Mouse (Mus musculus): Measurements from ENCODE around the gene Patj. TPM values are rescaled to one million over a fixed set of nuclear protein-coding genes. Genes with fewer than 3 reads are reported as not detected.

Patj gene
- polyA plus RNA-seq, 1 experiment from 2014 or later: 20.0 TPM

GRCm38 (mm10) chr4:98452725-98453124 is 57.1 kb downstream of the Patj start:
- H3K27ac ChIP-seq: no peak overlapping the region
- DNase-seq (ENCODE audit: low spot score): no peak
- no peaks in the 10 kb centered on the region for H3K27me3 ChIP-seq (ENCODE audit: low read depth, poor library complexity, severe bottlenecking)
- 98% methylated on average over 2 of the region's 2 CpGs for WGBS
- H3K9me3 ChIP-seq (replicated peaks): no peaks in the 10 kb centered on the region
- H3K36me3 ChIP-seq: peaks cover 3% of the 10 kb centered on the region; the same call in 1 of the 2 replicates
- H3K4me3 ChIP-seq: no peak overlapping the region
- H3K4me1 ChIP-seq: peaks cover 22% of the 10 kb centered on the region

DNA sequence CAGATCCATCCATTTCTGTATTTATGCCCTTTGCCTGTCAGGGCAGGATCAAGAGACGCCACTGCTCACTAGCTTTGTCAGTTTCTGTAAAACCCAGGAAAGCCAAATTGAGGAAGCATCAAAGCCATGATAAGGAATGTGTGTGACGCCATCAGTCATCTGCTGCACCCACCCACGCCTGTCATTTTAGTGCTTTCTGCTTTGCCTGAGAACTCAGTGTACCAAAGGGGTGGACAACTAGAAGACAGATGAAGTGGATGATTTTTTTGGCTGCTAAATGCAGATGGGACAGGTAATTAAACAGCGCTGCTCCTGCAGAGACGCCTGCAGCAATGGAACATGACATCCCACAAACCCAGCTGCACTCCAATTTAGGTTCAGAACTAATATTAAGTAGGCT is 57.6 kb downstream of the Patj start:
- no peak overlapping the region for H3K27ac ChIP-seq
- no peaks in the 10 kb centered on the region for H3K27me3 ChIP-seq (ENCODE audit: low read depth, poor library complexity, severe bottlenecking)
- WGBS: 80% methylated on average over 5 of the region's 5 CpGs
- H3K4me3 ChIP-seq: no peak overlapping the region
- DNase-seq (ENCODE audit: low spot score): no peak
- peaks cover 3% of the 10 kb centered on the region; the same call in 1 of the 2 replicates for H3K36me3 ChIP-seq
- no peaks in the 10 kb centered on the region for H3K9me3 ChIP-seq (replicated peaks)
- H3K4me1 ChIP-seq: peaks cover 22% of the 10 kb centered on the region

GRCm38 (mm10) chr4:98455352-98455751 is 59.8 kb downstream of the Patj start:
- Histone ChIP-seq H3K4me1 (peaks cover 15% of the 10 kb centered on the region), H3K36me3 (peaks cover 3% of the 10 kb centered on the region; the same call in 1 of the 2 replicates)

DNA sequence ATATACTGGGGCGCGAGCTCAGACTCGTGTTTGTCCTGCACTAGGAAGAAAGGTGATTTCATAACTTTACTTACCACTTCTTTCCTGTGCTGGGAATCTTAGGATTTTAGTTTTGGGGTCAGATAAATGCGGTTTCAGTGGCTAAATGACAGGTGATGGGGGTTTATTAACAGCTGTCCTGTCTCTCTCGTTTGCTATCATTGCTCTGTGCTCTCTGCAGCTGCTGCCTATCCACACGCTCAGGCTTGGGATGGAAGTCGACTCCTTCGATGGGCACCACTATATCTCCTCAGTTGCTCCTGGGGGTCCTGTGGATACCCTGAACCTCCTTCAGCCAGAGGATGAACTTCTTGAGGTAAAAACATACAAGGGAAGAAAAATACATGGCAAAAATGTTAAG is 60.3 kb downstream of the Patj start:
- H3K36me3 ChIP-seq: peaks cover 3% of the 10 kb centered on the region; the same call in 1 of the 2 replicates
- H3K4me1 ChIP-seq: peaks cover 9% of the 10 kb centered on the region
- H3K27ac ChIP-seq: no peak overlapping the region
- H3K27me3 ChIP-seq (ENCODE audit: low read depth, poor library complexity, severe bottlenecking): no peaks in the 10 kb centered on the region
- DNase-seq (ENCODE audit: low spot score): no peak
- H3K9me3 ChIP-seq (replicated peaks): no peaks in the 10 kb centered on the region
- 90% methylated on average over 8 of the region's 8 CpGs for WGBS
- no peak overlapping the region for H3K4me3 ChIP-seq

More at GRCm38 (mm10) chr4:98455352-98455751, 59.8 kb downstream of the Patj start:
- no peaks in the 10 kb centered on the region for H3K27me3 ChIP-seq (ENCODE audit: low read depth, poor library complexity, severe bottlenecking)
- no peak overlapping the region for H3K27ac ChIP-seq
- H3K9me3 ChIP-seq (replicated peaks): no peaks in the 10 kb centered on the region
- no peak overlapping the region for H3K4me3 ChIP-seq
- 93% methylated on average over 2 of the region's 2 CpGs for WGBS
- DNase-seq (ENCODE audit: low spot score): no peak

DNA sequence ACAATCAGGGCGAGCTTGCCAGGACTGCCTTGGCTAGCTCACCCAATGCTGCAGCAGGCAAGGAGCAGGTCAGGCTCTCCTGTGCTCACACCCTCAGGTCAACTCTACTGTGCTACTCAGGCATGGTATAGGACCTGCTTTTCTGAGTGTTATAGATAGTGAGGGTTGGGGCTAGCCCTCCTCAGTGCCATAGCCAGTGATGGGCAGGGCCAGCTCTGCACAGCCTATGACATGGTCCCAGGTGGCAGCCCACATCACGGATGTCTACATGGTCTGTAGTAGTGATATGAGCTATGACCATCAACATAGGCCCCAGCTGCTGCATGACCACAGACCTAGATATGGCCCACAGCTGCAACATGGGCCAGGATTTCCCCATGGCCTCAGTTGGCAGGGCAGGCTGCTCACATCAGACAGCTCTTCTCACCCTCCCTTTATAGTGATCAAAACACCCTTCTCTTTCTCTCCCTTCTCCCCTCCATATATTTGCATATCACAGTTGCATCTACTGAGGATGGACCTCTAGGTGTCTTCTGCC is 66.3 kb downstream of the Patj start:
- peaks cover 11% of the 10 kb centered on the region; the same call in 1 of the 2 replicates for H3K36me3 ChIP-seq
- no peaks in the 10 kb centered on the region for H3K27me3 ChIP-seq (ENCODE audit: low read depth, poor library complexity, severe bottlenecking)
- no peaks in the 10 kb centered on the region for H3K4me1 ChIP-seq
- no peak for DNase-seq (ENCODE audit: low spot score)
- H3K4me3 ChIP-seq: no peak overlapping the region
- 96% methylated on average over 2 of the region's 2 CpGs for WGBS
- no peaks in the 10 kb centered on the region for H3K9me3 ChIP-seq (replicated peaks)
- no peak overlapping the region for H3K27ac ChIP-seq

- WGBS: 98% methylated on average over 1 of the region's 1 CpGs
- H3K4me3 ChIP-seq: no peak overlapping the region
- no peaks in the 10 kb centered on the region for H3K4me1 ChIP-seq
- H3K9me3 ChIP-seq (replicated peaks): no peaks in the 10 kb centered on the region
- H3K27me3 ChIP-seq (ENCODE audit: low read depth, poor library complexity, severe bottlenecking): no peaks in the 10 kb centered on the region
- no peak overlapping the region for H3K27ac ChIP-seq
- no peak for DNase-seq (ENCODE audit: low spot score)
- H3K36me3 ChIP-seq: peaks cover 11% of the 10 kb centered on the region; the same call in 1 of the 2 replicates
Observed at GRCm38 (mm10) chr4:98465476-98465875, 69.9 kb downstream of the Patj start.

DNA sequence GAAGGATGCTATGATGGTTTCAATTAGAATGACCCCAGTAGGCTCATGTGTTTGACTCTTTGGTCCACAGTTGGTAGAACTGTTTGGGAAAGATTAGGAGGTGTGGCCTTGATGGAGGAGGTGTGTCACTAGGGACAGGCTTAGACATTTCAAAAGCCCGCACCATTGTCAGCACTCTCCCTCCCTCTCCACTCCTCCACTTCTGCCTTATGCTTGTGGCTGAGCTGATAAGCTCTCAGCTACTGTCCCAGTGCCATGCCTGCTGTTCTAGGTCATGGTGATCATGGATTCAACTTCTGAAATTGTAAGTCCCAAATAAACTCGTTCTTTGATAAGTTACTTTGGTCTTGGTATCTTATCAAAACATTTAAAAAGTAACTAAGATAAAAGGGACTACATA is 70.3 kb downstream of the Patj start:
- Histone ChIP-seq H3K4me3 (no peak overlapping the region), H3K9me3 (replicated peaks) (no peaks in the 10 kb centered on the region), H3K27me3 (ENCODE audit: low read depth, poor library complexity, severe bottlenecking) (no peaks in the 10 kb centered on the region), H3K4me1 (no peaks in the 10 kb centered on the region), H3K36me3 (peaks cover 11% of the 10 kb centered on the region; the same call in 1 of the 2 replicates), H3K27ac (no peak overlapping the region)
- no peak for DNase-seq (ENCODE audit: low spot score)
- 90% methylated on average over 2 of the region's 2 CpGs for WGBS

DNA sequence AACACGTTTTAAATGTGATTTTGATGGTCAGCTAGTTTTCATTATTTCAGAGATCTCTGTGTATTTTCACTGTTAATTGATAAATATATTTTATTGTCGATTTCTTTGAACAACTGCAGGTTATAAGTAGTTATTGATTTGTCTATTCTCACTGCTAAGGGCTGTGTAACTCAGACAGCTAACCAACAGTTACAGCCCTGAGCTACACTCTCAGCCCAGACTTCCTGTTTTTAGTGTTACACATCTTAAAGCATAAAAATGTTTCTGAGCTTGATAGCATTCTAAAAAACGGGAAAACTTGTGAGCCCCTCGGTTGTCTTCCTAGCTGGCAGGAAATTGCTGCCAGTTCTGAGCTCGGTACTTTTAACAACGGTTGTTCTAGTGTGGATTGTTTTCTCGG is 75.8 kb downstream of the Patj start:
- Histone ChIP-seq H3K9me3 (replicated peaks) (no peaks in the 10 kb centered on the region), H3K4me1 (0 out of 2 replicates have a peak, but pooled peaks cover 3% of the 10 kb centered on the region), H3K4me3 (no peak overlapping the region), H3K36me3 (no peaks in the 10 kb centered on the region), H3K27me3 (ENCODE audit: low read depth, poor library complexity, severe bottlenecking) (no peaks in the 10 kb centered on the region), H3K27ac (no peak overlapping the region)
- 78% methylated on average over 7 of the region's 7 CpGs for WGBS
- DNase-seq (ENCODE audit: low spot score): no peak

DNA sequence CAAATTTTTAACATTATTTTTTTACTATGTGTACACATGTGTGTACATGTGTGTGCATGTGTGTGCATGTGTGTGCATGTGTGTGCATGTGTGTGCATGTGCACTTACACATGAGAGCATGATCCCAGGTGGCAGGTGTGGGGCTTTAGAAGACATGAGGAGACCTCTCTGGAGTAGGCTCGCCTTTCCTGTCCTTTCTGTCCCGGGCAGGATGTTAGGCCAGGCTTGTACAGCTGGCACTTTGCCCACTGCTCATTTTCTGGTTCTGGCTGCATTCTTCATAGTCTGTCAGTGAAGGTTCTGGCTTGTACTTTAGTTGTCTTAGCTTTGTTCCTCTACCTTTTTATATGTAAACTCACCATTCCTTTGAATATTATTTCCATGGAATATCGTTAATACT is 77.9 kb downstream of the Patj start:
- Histone ChIP-seq H3K27me3 (ENCODE audit: low read depth, poor library complexity, severe bottlenecking) (no peaks in the 10 kb centered on the region), H3K4me1 (peaks cover 12% of the 10 kb centered on the region), H3K4me3 (no peak overlapping the region), H3K27ac (no peak overlapping the region), H3K9me3 (replicated peaks) (no peaks in the 10 kb centered on the region), H3K36me3 (no peaks in the 10 kb centered on the region)
- 86% methylated on average over 3 of the region's 3 CpGs for WGBS
- DNase-seq (ENCODE audit: low spot score): no peak

DNA sequence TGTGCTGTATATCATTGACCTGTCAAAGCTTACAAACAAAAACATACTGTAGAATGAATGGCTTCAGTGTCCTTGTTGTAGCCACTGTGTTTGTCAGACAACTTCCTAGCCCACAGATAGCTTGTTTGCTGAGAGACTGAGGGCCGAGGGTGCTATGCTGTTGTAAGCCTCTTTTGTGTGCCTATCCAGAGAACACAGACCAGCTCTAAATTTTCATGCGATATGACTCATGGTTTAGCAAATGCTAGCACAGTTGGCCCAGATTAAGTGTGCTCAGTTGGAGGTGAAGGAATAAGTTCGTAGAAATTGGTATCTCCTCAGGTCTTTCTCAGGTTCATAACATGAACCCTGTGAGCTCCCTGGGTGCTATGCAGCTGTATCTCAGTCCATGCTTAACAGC is 82.4 kb downstream of the Patj start:
- H3K27ac ChIP-seq: no peak overlapping the region
- WGBS: 81% methylated on average over 3 of the region's 3 CpGs
- no peak overlapping the region for H3K4me3 ChIP-seq

GRCm38 (mm10) chr4:98486475-98486874 is 90.9 kb downstream of the Patj start:
- Histone ChIP-seq H3K4me1 (no peaks in the 10 kb centered on the region), H3K9me3 (replicated peaks) (no peaks in the 10 kb centered on the region), H3K4me3 (no peak overlapping the region), H3K27ac (no peak overlapping the region), H3K27me3 (ENCODE audit: low read depth, poor library complexity, severe bottlenecking) (no peaks in the 10 kb centered on the region), H3K36me3 (no peaks in the 10 kb centered on the region)
- no peak for DNase-seq (ENCODE audit: low spot score)
- WGBS: 86% methylated on average over 3 of the region's 3 CpGs

More for the DNA sequence above, 82.4 kb downstream of the Patj start:
- H3K36me3 ChIP-seq: no peaks in the 10 kb centered on the region
- no peak for DNase-seq (ENCODE audit: low spot score)
- H3K9me3 ChIP-seq (replicated peaks): no peaks in the 10 kb centered on the region
- H3K4me1 ChIP-seq: peaks cover 26% of the 10 kb centered on the region
- H3K27me3 ChIP-seq (ENCODE audit: low read depth, poor library complexity, severe bottlenecking): no peaks in the 10 kb centered on the region

DNA sequence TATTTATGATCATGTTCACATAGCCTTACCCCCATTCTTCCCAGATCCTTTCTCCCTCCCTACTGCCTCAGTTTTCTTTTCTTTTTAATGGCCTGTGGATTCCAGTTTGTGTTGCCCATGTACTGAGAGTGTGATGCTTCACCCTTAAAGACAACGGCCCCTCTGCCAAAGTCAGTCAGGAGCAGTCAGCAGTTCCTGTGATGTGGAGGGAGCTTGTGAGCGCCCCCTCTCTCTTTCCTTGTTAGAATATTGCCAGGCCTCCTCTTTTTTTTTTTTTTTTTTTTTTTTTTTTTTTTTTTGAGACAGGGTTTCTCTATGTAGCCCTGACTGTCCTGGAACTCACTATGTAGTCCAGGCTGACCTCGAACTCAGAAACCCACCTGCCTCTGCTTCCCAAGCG is 91.3 kb downstream of the Patj start:
- no peak overlapping the region for H3K4me3 ChIP-seq
- 86% methylated on average over 4 of the region's 4 CpGs for WGBS
- H3K9me3 ChIP-seq (replicated peaks): no peaks in the 10 kb centered on the region
- no peaks in the 10 kb centered on the region for H3K36me3 ChIP-seq
- no peaks in the 10 kb centered on the region for H3K4me1 ChIP-seq
- no peaks in the 10 kb centered on the region for H3K27me3 ChIP-seq (ENCODE audit: low read depth, poor library complexity, severe bottlenecking)
- no peak for DNase-seq (ENCODE audit: low spot score)
- H3K27ac ChIP-seq: no peak overlapping the region

DNA sequence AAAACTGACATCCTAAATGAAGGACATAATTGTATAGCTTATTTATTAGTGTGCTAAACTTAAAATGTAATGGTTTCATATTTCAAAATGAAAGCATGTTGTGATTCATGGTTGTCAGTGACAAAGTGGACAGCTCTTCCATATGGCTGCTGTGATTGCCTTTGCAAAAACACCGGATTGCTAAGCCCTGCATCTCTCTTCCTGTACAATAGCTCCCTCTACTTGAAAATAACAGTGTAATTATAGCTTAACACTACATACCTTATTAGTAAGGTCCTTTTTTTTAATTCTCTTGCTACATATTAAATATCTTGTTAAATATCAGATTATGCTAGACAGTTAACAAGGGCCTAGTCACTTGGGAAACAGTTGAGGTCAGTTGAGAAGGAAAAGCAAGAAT is 93.8 kb downstream of the Patj start:
- DNase-seq (ENCODE audit: low spot score): no peak
- H3K4me1 ChIP-seq: 0 out of 2 replicates have a peak, but pooled peaks cover 3% of the 10 kb centered on the region
- H3K27me3 ChIP-seq (ENCODE audit: low read depth, poor library complexity, severe bottlenecking): no peaks in the 10 kb centered on the region
- H3K36me3 ChIP-seq: no peaks in the 10 kb centered on the region
- 50% methylated on average over 1 of the region's 1 CpGs for WGBS
- H3K9me3 ChIP-seq (replicated peaks): no peaks in the 10 kb centered on the region
- no peak overlapping the region for H3K27ac ChIP-seq
- H3K4me3 ChIP-seq: no peak overlapping the region

GRCm38 (mm10) chr4:98498341-98498740 is 102.8 kb downstream of the Patj start:
- Histone ChIP-seq H3K4me3 (no peak overlapping the region), H3K36me3 (peaks cover 4% of the 10 kb centered on the region; the same call in 1 of the 2 replicates), H3K9me3 (replicated peaks) (no peaks in the 10 kb centered on the region), H3K27ac (no peak overlapping the region), H3K27me3 (ENCODE audit: low read depth, poor library complexity, severe bottlenecking) (no peaks in the 10 kb centered on the region), H3K4me1 (0 out of 2 replicates have a peak, but pooled peaks cover 3% of the 10 kb centered on the region)
- WGBS: 93% methylated on average over 4 of the region's 4 CpGs
- no peak for DNase-seq (ENCODE audit: low spot score)

Data from limb, embryonic 10.5 days (tissue).